ENCODE assay signal across 21 mouse cellular contexts in genomic region chr5:22856480-22856879, GRCm38 (mm10).
DNase-seq lines count a peak whose midpoint lies in the region; ATAC-seq and TF ChIP-seq lines count a peak whose summit lies in the region.
"Had no signal": no experiment of that assay in that cellular context is flagged by ENCODE, and none has a peak within 500 bp of the region (broad histone marks: within the 10 kb centered on the region; RNA-seq: fewer than 3 reads in every experiment).

No protein-coding gene starts in this region.

- no peaks in the 10 kb centered on the region for H3K4me1 ChIP-seq in liver, adult 2 months (ENCODE audit: control insufficient read depth, insufficient read depth, low read length)
- H3K4me1 ChIP-seq in liver, embryonic 12.5 days, result no peaks in the 10 kb centered on the region
- no peaks in the 10 kb centered on the region for H3K4me1 ChIP-seq in forebrain, embryonic 15.5 days
- H3K4me1 ChIP-seq: embryonic facial prominence, embryonic 13.5 days; forebrain, embryonic 12.5 days; heart, embryonic 13.5 days; hindbrain, embryonic 13.5 days had no signal

- H3K9me3 ChIP-seq in liver, embryonic 12.5 days (replicated peaks), result no peaks in the 10 kb centered on the region
- H3K9me3 ChIP-seq in forebrain, embryonic 15.5 days, result no peaks in the 10 kb centered on the region
- H3K9me3 ChIP-seq: embryonic facial prominence, embryonic 13.5 days; forebrain, embryonic 12.5 days; heart, embryonic 13.5 days; hindbrain, embryonic 13.5 days had no signal

- TF ChIP-seq CTCF in liver, adult 2 months (IDR thresholded peaks at IDR 0.05; ENCODE audit: low read depth, low read length), result no peak

- H3K79me2 ChIP-seq in liver, adult 2 months (ENCODE audit: control insufficient read depth, insufficient read depth, low read length), result no peaks in the 10 kb centered on the region

- 47% methylated on average over 4 of the region's 4 CpGs for WGBS in liver, adult 2 months
- WGBS in liver, embryonic 12.5 days (ENCODE audit: insufficient replicate concordance), result 40% methylated on average over 4 of the region's 4 CpGs
- WGBS in forebrain, embryonic 15.5 days, result 81% methylated on average over 4 of the region's 4 CpGs

- no peaks in the 10 kb centered on the region for H3K36me3 ChIP-seq in liver, adult 2 months (ENCODE audit: control insufficient read depth, insufficient read depth, low read length)
- no peaks in the 10 kb centered on the region for H3K36me3 ChIP-seq in liver, embryonic 12.5 days
- H3K36me3 ChIP-seq in forebrain, embryonic 15.5 days, result no peaks in the 10 kb centered on the region
- H3K36me3 ChIP-seq: embryonic facial prominence, embryonic 13.5 days; forebrain, embryonic 12.5 days; heart, embryonic 13.5 days; hindbrain, embryonic 13.5 days had no signal

- DNase-seq in frontal cortex, postnatal 14 days (ENCODE audit: low spot score in 2 of 2), result no peak
- DNase-seq in liver, adult 2 months (ENCODE audit: extremely low read depth, low read depth, low spot score), result peak; percentile 19
- peak; percentile 19 for DNase-seq in 416B (ENCODE audit: low read depth)
- DNase-seq in right cerebral cortex, postnatal 10 days (ENCODE audit: low spot score in 2 of 2), result no peak
- DNase-seq: adrenal gland, postnatal 14 days; cerebellum, adult 8-10 months; cerebellum, postnatal 14 days; forebrain, postnatal 0 days; gastrocnemius, postnatal 36 days; heart, adult 2 months had no signal

- no peak overlapping the region for H3K9ac ChIP-seq in liver, adult 2 months (ENCODE audit: low read depth, low read length)
- H3K9ac ChIP-seq in liver, embryonic 12.5 days, result no peak overlapping the region
- H3K9ac ChIP-seq in forebrain, embryonic 15.5 days (replicated peaks), result no peak overlapping the region
- H3K9ac ChIP-seq: embryonic facial prominence, embryonic 13.5 days; forebrain, embryonic 12.5 days; forebrain, postnatal 0 days; heart, embryonic 13.5 days; hindbrain, embryonic 13.5 days had no signal

- no peak overlapping the region for H3K4me3 ChIP-seq in liver, adult 2 months (ENCODE audit: insufficient read depth, low read depth, low read length)
- no peak overlapping the region for H3K4me3 ChIP-seq in liver, embryonic 12.5 days
- H3K4me3 ChIP-seq in forebrain, embryonic 15.5 days, result no peak overlapping the region
- H3K4me3 ChIP-seq: embryonic facial prominence, embryonic 13.5 days; forebrain, embryonic 12.5 days; heart, adult 2 months; heart, embryonic 13.5 days; hindbrain, embryonic 13.5 days had no signal

- no peak overlapping the region for H3K27ac ChIP-seq in liver, adult 2 months (replicated peaks; ENCODE audit: insufficient read depth, low read depth, low read length)
- H3K27ac ChIP-seq in liver, embryonic 12.5 days, result no peak overlapping the region
- H3K27ac ChIP-seq in forebrain, embryonic 15.5 days (replicated peaks), result no peak overlapping the region
- H3K27ac ChIP-seq: embryonic facial prominence, embryonic 13.5 days; forebrain, embryonic 12.5 days; heart, adult 2 months; heart, embryonic 13.5 days; hindbrain, embryonic 13.5 days; hindbrain, postnatal 0 days had no signal

- H3K4me2 ChIP-seq in liver, embryonic 12.5 days, result no peak overlapping the region
- no peak overlapping the region for H3K4me2 ChIP-seq in forebrain, embryonic 15.5 days (replicated peaks)
- H3K4me2 ChIP-seq: embryonic facial prominence, embryonic 13.5 days; forebrain, embryonic 12.5 days; heart, embryonic 13.5 days; hindbrain, embryonic 13.5 days had no signal

- TF ChIP-seq POLR2A in liver, adult 2 months (IDR thresholded peaks at IDR 0.05; ENCODE audit: extremely low read depth, insufficient read depth, low read length), result no peak

- no peaks in the 10 kb centered on the region for H3K27me3 ChIP-seq in liver, adult 2 months (ENCODE audit: control insufficient read depth, insufficient read depth, low read length)
- no peaks in the 10 kb centered on the region for H3K27me3 ChIP-seq in liver, embryonic 12.5 days (replicated peaks)
- no peaks in the 10 kb centered on the region for H3K27me3 ChIP-seq in forebrain, embryonic 15.5 days
- H3K27me3 ChIP-seq: embryonic facial prominence, embryonic 13.5 days; forebrain, embryonic 12.5 days; heart, embryonic 13.5 days; hindbrain, embryonic 13.5 days; Patski had no signal

- ATAC-seq in frontal cortex, adult (ENCODE audit: low TSS enrichment), result peak; percentile 87
- no peak for ATAC-seq in liver, embryonic 12.5 days
- 0 out of 2 replicates have a peak, but pooled peaks have one; percentile 29 for ATAC-seq in common myeloid progenitor, adult 5-6 weeks (replicated peaks; ENCODE audit: low read depth, poor library complexity, severe bottlenecking)
- no peak for ATAC-seq in forebrain, embryonic 15.5 days (replicated peaks)
- ATAC-seq: activated CD4-positive, CD25-positive, alpha-beta regulatory T cell, adult 4 months; forebrain, postnatal 0 days; hindbrain, postnatal 0 days; Patski had no signal

Comparison
In these comparisons a context has a peak if more than half of its experiments do, and no peak if none do; other contexts are left out.
1. ATAC-seq: peak in frontal cortex, adult (single experiment) and common myeloid progenitor, adult 5-6 weeks (single experiment); none in liver, embryonic 12.5 days (single experiment) and forebrain, embryonic 15.5 days (single experiment).
2. DNase-seq: peak in liver, adult 2 months (single experiment) and 416B (single experiment); none in frontal cortex, postnatal 14 days (0 of 2) and right cerebral cortex, postnatal 10 days (0 of 2).